Mouse (Mus musculus) monocyte, adult 2 months (primary cell): ENCODE measurements around the gene Skp1a.
"Not testable (repeated sequence)": the region's sequence is repeated elsewhere in the genome, so short reads cannot be mapped to it uniquely, and the experiment has no call there.

ENCODE experiments used
- DNase-seq, 2 experiments: peaks; one replicate each; pipeline ENCODE4 v3.0.0; 2022; ENCODE audit warnings: low spot score in 2 of 2, low read depth in 1 of 2

Gene Skp1a

GRCm38 (mm10) chr11:52231606-52232541 lies at the start of gene Skp1a:
Gene Skp1a (plus strand): TSS chr11:52231995.
- DNase-seq: peak; percentile 70 to 90

GRCm38 (mm10) chr11:52196496-52197023 lies 35.2 kb upstream of the Skp1a start:
- not testable (repeated sequence) for DNase-seq

GRCm38 (mm10) chr11:52213887-52214286 lies 17.9 kb upstream of the Skp1a start, which contains the start of gene Olfr1371:
Gene Olfr1371 (minus strand): TSS chr11:52213987.
- no peak for DNase-seq

GRCm38 (mm10) chr11:52220282-52220681 lies 11.5 kb upstream of the Skp1a start:
- DNase-seq: no peak

GRCm38 (mm10) chr11:52221921-52222320 lies 9.9 kb upstream of the Skp1a start:
- DNase-seq: not testable (repeated sequence)

- no peak for DNase-seq
These were observed 8.9 kb upstream of the Skp1a start for GRCm38 (mm10) chr11:52222891-52223290.

GRCm38 (mm10) chr11:52223968-52224682 lies 7.7 kb upstream of the Skp1a start:
- DNase-seq: no peak

- DNase-seq: no peak
These were observed 5.7 kb upstream of the Skp1a start for GRCm38 (mm10) chr11:52225986-52226599.

- DNase-seq: no peak
These were observed 4.7 kb upstream of the Skp1a start for GRCm38 (mm10) chr11:52227053-52227452.

- no peak for DNase-seq
These were observed 4.1 kb upstream of the Skp1a start for GRCm38 (mm10) chr11:52227466-52228226.

- DNase-seq: no peak
These were observed 2.9 kb upstream of the Skp1a start for GRCm38 (mm10) chr11:52228722-52229448.

- DNase-seq: no peak
These were observed 1.1 kb upstream of the Skp1a start for GRCm38 (mm10) chr11:52230694-52231093.

GRCm38 (mm10) chr11:52233043-52233653 lies 1.4 kb downstream of the Skp1a start:
- DNase-seq: no peak

GRCm38 (mm10) chr11:52233906-52234305 lies 2.1 kb downstream of the Skp1a start:
- no peak for DNase-seq

- no peak for DNase-seq
These were observed 2.7 kb downstream of the Skp1a start for GRCm38 (mm10) chr11:52234509-52234908.

- DNase-seq: no peak
These were observed 9.2 kb downstream of the Skp1a start for GRCm38 (mm10) chr11:52240898-52241542.

- no peak for DNase-seq
These were observed 17.7 kb downstream of the Skp1a start for GRCm38 (mm10) chr11:52249452-52249851.

- no peak for DNase-seq
These were observed 20.0 kb downstream of the Skp1a start for GRCm38 (mm10) chr11:52251770-52252169.

GRCm38 (mm10) chr11:52252692-52253091 lies 20.9 kb downstream of the Skp1a start:
- DNase-seq: no peak
